Mouse (Mus musculus) T-helper 2 cell (primary cell): ENCODE results near the gene Ube2d3.

Experiments used
- in situ Hi-C: fragments of 300-600 bp; cut with MboI, MseI; formaldehyde crosslinking; loops from one replicate; pipeline ENCODE4 v1.15.1; 2025; ENCODE audit warnings: high pct_unique_total_duplicates

Gene Ube2d3

GRCm38 (mm10) chr3:135437758-135438495 lies at the start of gene Ube2d3:
Gene Ube2d3 (plus strand): TSS chr3:135438149.
- in situ Hi-C loops: loop anchor here (25.0 kb wide), 1 partner anchor 1901 kb away; the partner anchor contains the start of gene Tet2

GRCm38 (mm10) chr3:135393186-135393585 lies 44.8 kb upstream of the Ube2d3 start:
- in situ Hi-C loops: no loop called here

DNA sequence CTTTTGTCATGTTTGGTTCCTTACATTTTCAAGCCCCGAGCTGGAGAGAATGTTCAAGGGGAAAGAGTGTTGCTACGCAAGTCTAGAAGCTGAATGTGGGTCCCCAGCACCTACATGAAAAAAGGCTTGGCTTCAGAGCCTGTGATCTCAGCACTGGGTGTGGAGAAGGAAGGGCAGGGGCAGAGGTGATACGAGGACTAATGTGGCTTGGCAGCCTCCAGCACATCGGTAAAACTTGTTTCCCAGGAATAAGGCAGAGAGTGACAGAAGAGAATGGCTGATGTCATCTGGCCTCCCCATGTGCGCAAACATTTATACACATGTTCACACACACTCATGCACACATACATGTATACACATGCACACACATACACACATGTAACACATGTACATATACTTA lies 42.9 kb upstream of the Ube2d3 start:
- in situ Hi-C loops: no loop called here

- in situ Hi-C loops: no loop called here
These were observed 41.9 kb upstream of the Ube2d3 start for GRCm38 (mm10) chr3:135396081-135396480.

DNA sequence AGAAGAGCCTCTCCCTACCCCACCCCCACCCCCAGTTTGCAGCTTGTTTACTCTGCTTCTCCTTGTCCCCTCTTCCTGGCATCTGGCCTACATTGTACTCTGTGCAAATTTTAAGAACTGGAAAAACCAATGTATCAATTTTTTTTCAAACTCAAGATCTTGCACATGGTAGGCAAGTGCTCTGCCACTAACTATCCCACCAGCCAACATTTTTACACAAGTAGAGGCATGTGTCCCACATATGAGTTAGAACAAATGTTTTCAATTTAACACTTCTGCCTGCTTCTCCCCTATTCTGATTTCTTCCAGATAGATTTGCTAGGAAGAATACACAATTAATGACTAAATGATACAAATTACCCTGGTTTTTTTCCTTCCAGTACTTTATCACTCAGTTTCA lies 40.8 kb upstream of the Ube2d3 start:
- in situ Hi-C loops: no loop called here

- in situ Hi-C loops: no loop called here
These were observed 35.7 kb upstream of the Ube2d3 start for GRCm38 (mm10) chr3:135402201-135402658.

GRCm38 (mm10) chr3:135403211-135403610 lies 34.7 kb upstream of the Ube2d3 start:
- in situ Hi-C loops: no loop called here

DNA sequence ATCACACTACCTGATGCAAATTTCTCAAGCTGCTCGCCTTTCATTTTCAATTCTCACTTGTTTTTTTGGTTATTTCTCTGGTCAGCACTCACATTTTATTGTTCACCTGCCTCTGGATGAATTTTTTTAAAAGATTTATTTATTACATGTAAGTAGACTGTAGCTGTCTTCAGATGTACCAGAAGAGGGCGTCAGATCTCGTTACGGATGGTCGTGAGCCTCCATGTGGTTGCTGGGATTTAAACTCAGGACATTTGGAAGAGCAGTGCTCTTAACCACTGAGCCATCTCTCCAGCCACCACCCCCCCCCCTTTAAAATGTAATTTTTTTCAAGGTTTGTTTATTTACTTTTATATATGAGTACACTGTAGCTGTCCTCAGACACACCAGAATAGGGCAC lies 34.1 kb upstream of the Ube2d3 start:
- in situ Hi-C loops: no loop called here

DNA sequence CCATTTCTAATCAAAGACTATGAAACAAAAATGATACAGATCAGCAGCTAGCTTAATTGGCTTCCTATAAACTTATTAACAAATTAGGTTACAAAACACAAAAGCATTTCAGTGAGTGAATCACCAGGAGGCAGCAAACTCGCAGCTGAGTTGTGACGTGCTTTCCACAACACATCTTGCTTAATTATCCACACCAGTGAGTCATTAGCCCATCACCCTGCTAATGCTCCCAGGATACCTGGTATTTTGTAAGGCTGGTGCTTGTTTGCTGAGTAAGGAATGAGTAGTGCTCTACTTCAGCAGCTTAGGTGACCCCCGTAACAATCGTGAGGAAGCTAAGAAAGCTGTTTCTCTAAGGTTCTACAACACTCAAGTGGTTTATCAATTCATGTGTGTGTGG lies 33.4 kb upstream of the Ube2d3 start:
- in situ Hi-C loops: no loop called here

DNA sequence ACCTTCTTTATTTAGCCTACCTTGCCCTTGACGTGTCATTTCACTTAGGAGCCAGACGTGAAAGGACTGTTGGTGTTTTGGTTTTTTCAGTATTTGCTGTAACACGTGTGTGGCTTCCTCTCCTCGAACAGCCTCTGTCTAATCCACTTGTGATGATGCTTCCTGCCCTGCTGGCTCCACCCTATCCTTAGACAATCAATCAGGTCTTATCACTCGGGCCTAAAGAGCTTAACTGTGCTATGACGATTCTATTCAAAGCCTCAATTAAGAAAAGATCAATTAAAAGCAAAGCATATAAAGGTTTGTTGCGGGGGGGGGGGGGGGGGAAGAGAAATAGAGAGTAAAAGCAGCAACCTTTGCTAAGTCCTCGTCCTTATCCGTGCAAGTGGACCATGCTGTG lies 30.6 kb upstream of the Ube2d3 start:
- in situ Hi-C loops: no loop called here

- in situ Hi-C loops: no loop called here
These were observed 28.7 kb upstream of the Ube2d3 start for GRCm38 (mm10) chr3:135409219-135409618.

DNA sequence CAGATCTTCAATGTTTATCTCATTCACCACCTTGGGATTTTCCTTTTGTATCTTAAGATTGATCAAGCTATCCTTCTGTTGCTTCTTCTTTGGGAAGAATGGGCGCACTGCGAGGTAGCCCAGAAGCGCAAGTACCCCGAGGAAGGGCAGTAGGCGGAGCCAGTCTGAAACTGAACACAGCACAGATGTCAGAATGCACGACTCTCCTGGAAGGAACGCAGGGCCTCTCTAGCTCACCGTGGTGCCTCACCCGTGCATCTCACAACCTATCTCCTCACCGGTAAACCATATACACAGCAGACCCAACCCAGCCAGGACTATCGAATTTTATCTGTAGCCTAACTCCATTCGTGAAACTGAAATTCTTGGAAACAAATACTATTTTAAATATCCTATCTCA lies 26.9 kb upstream of the Ube2d3 start:
- in situ Hi-C loops: no loop called here

DNA sequence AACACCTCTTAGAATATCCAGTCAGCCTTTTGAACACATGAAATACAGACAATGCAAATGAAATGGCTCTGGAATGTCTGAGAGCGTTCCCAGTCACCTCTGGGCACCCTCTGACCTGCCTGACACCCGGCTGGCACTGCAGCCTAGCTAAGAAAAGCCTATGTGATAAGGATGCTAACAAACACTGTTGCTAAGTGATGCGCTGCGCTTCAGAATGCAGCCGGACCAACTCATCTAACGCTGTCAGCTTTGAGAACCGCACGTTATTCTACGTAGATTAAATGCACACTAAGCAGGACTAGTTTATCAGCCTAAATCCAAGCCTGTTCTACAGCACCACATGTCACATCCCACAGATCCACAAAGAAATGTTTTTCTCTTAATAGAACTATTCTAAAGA lies 26.1 kb upstream of the Ube2d3 start:
- in situ Hi-C loops: no loop called here

DNA sequence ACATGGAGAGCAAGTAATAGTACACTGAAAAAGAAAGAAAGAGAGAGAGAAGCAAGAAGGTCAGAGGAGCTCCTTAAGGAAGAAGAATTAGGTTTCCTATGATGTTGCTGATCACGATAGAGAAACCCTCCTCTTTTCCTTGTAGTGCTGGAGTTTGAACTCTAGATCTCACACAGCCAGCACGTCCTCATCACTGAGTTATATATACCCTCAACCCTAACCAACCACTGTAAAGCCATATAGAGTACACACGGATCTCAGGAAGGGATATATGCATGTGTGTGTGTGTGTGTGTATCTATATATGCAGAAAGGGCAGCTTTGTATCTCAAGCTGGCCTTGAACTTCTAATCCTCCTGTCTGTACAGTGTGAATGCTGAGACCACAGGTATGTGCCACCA lies 20.7 kb upstream of the Ube2d3 start:
- in situ Hi-C loops: no loop called here

DNA sequence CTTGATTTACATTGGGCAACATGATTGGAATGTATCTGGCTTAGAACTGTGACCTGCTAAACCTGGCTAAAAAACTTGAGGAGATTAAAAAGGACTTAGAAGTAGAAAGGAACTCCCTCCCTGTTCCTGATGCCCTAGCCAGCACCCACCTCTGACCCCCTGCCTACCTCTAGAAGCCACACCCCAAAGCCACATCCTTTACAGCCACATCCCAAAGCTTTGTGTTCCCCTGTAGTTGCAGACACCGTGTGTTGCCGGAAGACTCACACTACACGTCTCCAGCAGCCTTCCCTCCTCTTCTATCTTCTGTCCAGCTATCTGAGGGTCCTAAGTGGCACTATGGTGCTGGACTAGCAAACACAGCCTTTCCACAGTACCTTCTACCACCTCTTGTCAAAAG lies 20.1 kb upstream of the Ube2d3 start:
- in situ Hi-C loops: no loop called here

DNA sequence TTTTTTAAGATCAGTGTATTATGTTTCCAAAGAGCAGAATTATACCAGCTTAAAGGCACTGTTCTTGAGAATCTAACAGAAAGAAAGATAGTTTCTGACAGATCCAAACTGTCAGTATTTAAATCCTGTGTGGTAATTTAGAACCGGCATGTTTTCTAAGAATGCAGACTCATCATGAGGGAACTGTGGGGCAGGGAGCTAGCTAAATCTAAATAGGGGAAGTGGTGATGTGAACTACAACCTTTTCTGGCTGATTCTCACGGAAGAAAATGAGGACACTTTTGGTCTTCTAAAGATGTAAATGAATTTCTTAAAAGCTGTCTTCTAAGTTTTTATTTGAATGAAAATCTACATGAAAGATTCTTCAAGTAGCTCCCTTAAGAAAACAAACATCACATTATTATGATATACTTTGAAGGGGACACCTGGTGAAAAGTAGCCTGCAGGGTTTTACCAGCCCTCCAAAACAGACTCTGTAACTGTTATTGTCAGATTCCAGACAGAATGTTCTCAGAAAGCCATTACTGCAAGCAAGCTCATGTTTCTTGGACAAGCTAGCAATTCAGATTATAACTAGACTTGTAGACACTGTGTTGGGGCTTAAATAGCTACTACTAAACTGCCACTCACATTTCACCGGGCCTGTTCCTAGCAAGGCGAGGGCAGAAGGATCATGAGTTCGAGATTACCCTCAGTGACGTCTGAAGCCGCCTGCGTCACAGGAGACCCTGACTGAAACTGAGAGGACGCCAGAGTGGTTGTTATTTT lies 17.2 kb upstream of the Ube2d3 start:
- in situ Hi-C loops: no loop called here

GRCm38 (mm10) chr3:135421310-135421594 lies 16.7 kb upstream of the Ube2d3 start:
- in situ Hi-C loops: no loop called here

- in situ Hi-C loops: no loop called here
These were observed 15.6 kb upstream of the Ube2d3 start for GRCm38 (mm10) chr3:135422232-135422855.

DNA sequence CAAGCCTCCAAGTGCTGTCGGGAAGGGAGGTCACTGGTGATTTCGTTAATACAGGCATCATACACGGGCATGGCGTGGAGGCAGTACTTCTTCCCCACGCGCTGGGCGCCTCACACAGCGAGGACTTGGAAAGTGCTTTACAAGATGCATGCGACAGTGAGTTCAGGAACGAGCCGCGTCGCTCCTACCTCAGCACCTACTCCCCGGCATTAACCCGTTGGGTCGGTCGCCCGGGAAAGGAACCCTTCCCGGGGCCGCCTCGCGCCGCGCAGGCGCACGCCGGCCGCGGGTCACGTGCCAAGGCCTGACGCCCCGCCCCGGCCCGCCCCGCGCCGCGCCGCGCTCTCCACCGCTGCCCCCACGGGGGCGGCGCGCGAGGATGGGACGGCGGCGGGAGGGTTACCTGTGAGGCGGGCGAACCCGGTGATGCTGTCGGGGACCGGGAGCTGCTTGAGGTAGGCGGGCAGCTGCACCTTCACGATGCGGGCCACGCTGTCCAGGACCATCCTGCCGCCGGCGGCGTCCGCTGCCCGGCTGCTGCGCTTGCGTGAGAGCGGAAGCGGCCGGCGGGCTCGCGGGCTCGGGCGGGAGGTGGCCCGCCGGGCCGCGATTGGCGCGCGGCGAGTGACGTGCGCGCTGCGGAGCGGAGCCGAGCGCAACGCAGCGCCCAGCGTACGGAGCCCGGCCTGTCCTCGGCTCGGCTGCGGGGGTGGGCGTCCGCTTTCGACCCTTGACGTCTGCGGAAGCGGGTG lies 14.9 kb upstream of the Ube2d3 start:
- in situ Hi-C loops: no loop called here

- in situ Hi-C loops: no loop called here
These were observed 14.2 kb upstream of the Ube2d3 start, which contains the start of gene Cisd2 for GRCm38 (mm10) chr3:135423608-135424212. Gene Cisd2 (minus strand): TSS chr3:135423925.

GRCm38 (mm10) chr3:135436901-135437616 lies 890 bp upstream of the Ube2d3 start:
- in situ Hi-C loops: loop anchor here (25.0 kb wide), 1 partner anchor 1900 kb away; the partner anchor contains the start of gene Tet2
